Mouse (Mus musculus): ENCODE results near the gene Glis2.
A peak's percentile ranks its signal among the peaks of the same experiment; 100 is the strongest.
"Not testable (repeated sequence)": the region's sequence is repeated elsewhere in the genome, so short reads cannot be mapped to it uniquely, and the experiment has no call there.

Gene Glis2

GRCm38 (mm10) chr16:4593971-4594813 is at the start of gene Glis2:
TSS of gene Glis2 (plus strand) at chr16:4594713.
- peak; percentile 89 for DNase-seq

- DNase-seq: no peak
Measured at GRCm38 (mm10) chr16:4544845-4545244, 49.7 kb upstream of the Glis2 start.

- no peak for DNase-seq
Measured at GRCm38 (mm10) chr16:4546838-4547237, 47.7 kb upstream of the Glis2 start.

GRCm38 (mm10) chr16:4547611-4548010 is 46.9 kb upstream of the Glis2 start:
- no peak for DNase-seq

GRCm38 (mm10) chr16:4548953-4549688 is 45.4 kb upstream of the Glis2 start:
- DNase-seq: no peak

GRCm38 (mm10) chr16:4551056-4551455 is 43.5 kb upstream of the Glis2 start:
- DNase-seq: peak; percentile 87

GRCm38 (mm10) chr16:4551885-4552284 is 42.6 kb upstream of the Glis2 start:
- no peak for DNase-seq

GRCm38 (mm10) chr16:4552829-4553550 is 41.5 kb upstream of the Glis2 start:
- DNase-seq: no peak

- no peak for DNase-seq
Measured at GRCm38 (mm10) chr16:4555555-4555954, 39.0 kb upstream of the Glis2 start.

GRCm38 (mm10) chr16:4557085-4557484 is 37.4 kb upstream of the Glis2 start:
- DNase-seq: peak; percentile 57

GRCm38 (mm10) chr16:4557949-4558348 is 36.6 kb upstream of the Glis2 start:
- DNase-seq: peak; percentile 82

- DNase-seq: peak; percentile 94
Measured at GRCm38 (mm10) chr16:4558384-4558979, 36.0 kb upstream of the Glis2 start.

- DNase-seq: peak; percentile 84
Measured at GRCm38 (mm10) chr16:4558980-4559631, 35.4 kb upstream of the Glis2 start.

- peak; percentile 94 for DNase-seq
Measured at GRCm38 (mm10) chr16:4559715-4560144, 34.8 kb upstream of the Glis2 start, which contains the start of gene Tfap4. TSS of gene Tfap4 (minus strand) at chr16:4559854.

GRCm38 (mm10) chr16:4560145-4560952 is 34.2 kb upstream of the Glis2 start:
- DNase-seq: peak; percentile 81

GRCm38 (mm10) chr16:4567912-4568311 is 26.6 kb upstream of the Glis2 start:
- DNase-seq: peak; percentile 95

GRCm38 (mm10) chr16:4570737-4571136 is 23.8 kb upstream of the Glis2 start:
- no peak for DNase-seq

GRCm38 (mm10) chr16:4576038-4576437 is 18.5 kb upstream of the Glis2 start:
- DNase-seq: no peak

GRCm38 (mm10) chr16:4576873-4577272 is 17.6 kb upstream of the Glis2 start:
- DNase-seq: no peak

GRCm38 (mm10) chr16:4578630-4579029 is 15.9 kb upstream of the Glis2 start:
- DNase-seq: no peak

GRCm38 (mm10) chr16:4581179-4581578 is 13.3 kb upstream of the Glis2 start:
- not testable (repeated sequence) for DNase-seq
